Mouse (Mus musculus) MEL (cell line): ENCODE results near the gene Ndufs1. TPM values are rescaled to one million over a fixed set of nuclear protein-coding genes. Genes with fewer than 3 reads are reported as not detected.

Source experiments
- DNase-seq: peaks from one replicate; pipeline ENCODE4 v3.0.0; 2011; ENCODE audit warnings: low read depth, low spot score
- H3K27ac ChIP-seq: 2 replicates; pipeline ENCODE4 v1.5.1; 2012; ENCODE audit warnings: low read depth, mild to moderate bottlenecking, control low read depth, low read length, moderate library complexity; ENCODE audit not compliant: control insufficient read depth
- H3K27me3 ChIP-seq, 2 experiments: fragments of 150-350 bp in 1 of 2; sonication (generic) in 1 of 2; 2 replicates each; pipeline ENCODE4 v1.6.1; 2012; ENCODE audit warnings: low read length in 2 of 2, mild to moderate bottlenecking in 2 of 2, improper control_type of control experiment in 1 of 2, moderate library complexity in 1 of 2; ENCODE audit not compliant: insufficient read depth in 2 of 2, control insufficient read depth in 1 of 2
- H3K36me3 ChIP-seq, 2 experiments: 2 replicates each; pipeline ENCODE4 v1.6.1; 2012 to 2014; ENCODE audit warnings: low read length in 2 of 2, improper control_type of control experiment in 1 of 2, inconsistent platforms in 1 of 2, mild to moderate bottlenecking in 1 of 2; ENCODE audit not compliant: insufficient read depth in 2 of 2, control insufficient read depth in 1 of 2
- H3K4me1 ChIP-seq, 2 experiments: fragments of 150-350 bp in 1 of 2; sonication (generic) in 1 of 2; 2 replicates each; pipeline ENCODE4 v1.6.1; 2012; ENCODE audit warnings: low read length in 2 of 2, improper control_type of control experiment in 1 of 2, mild to moderate bottlenecking in 1 of 2; ENCODE audit not compliant: insufficient read depth in 2 of 2, control insufficient read depth in 1 of 2
- H3K4me3 ChIP-seq, 2 experiments: fragments of 150-350 bp in 1 of 2; sonication (generic) in 1 of 2; 2 replicates each; pipeline ENCODE4 v1.5.1; 2012; ENCODE audit warnings: low read depth in 2 of 2, low read length in 2 of 2, mild to moderate bottlenecking in 2 of 2, moderate library complexity in 2 of 2, control low read depth in 1 of 2, improper control_type of control experiment in 1 of 2; ENCODE audit not compliant: control insufficient read depth in 1 of 2, insufficient read depth in 1 of 2
- H3K79me2 ChIP-seq: 2 replicates; pipeline ENCODE4 v1.6.1; 2012; ENCODE audit warnings: mild to moderate bottlenecking, low read length, moderate library complexity; ENCODE audit not compliant: control insufficient read depth, poor library complexity, insufficient read depth
- H3K9ac ChIP-seq: 2 replicates; pipeline ENCODE4 v1.6.1; 2012; ENCODE audit warnings: low read depth, mild to moderate bottlenecking, control low read depth, low read length, moderate library complexity; ENCODE audit not compliant: control insufficient read depth, poor library complexity, severe bottlenecking
- H3K9me3 ChIP-seq: fragments of 150-350 bp; sonication (generic); replicated peaks from 2 replicates; pipeline ENCODE4 v1.6.1; 2012; ENCODE audit warnings: mild to moderate bottlenecking, low read length, improper control_type of control experiment, moderate library complexity; ENCODE audit not compliant: insufficient read depth
- CTCF ChIP-seq, 3 experiments: IDR thresholded peaks in 2 of 3; conservative IDR thresholded peaks in 1 of 3; 2 replicates each; pipeline ENCODE4 v1.5.1; 2011 to 2012; ENCODE audit warnings: low read length in 3 of 3, low read depth in 2 of 3, mild to moderate bottlenecking in 2 of 3, improper control_type of control experiment in 1 of 3, inconsistent platforms in 1 of 3, mixed read lengths in 1 of 3, moderate library complexity in 1 of 3; ENCODE audit not compliant: control insufficient read depth in 1 of 3, insufficient read depth in 1 of 3, poor library complexity in 1 of 3, severe bottlenecking in 1 of 3
- E2F4 ChIP-seq: IDR thresholded peaks from 2 replicates; pipeline ENCODE4 v1.6.1; 2011; ENCODE audit warnings: low read depth, low read length, improper control_type of control experiment, borderline replicate concordance
- ETS1 ChIP-seq: IDR thresholded peaks from 2 replicates; pipeline ENCODE4 v1.6.1; 2012; ENCODE audit warnings: low read depth, mild to moderate bottlenecking, inconsistent platforms, low read length, improper control_type of control experiment, moderate library complexity
- KAT2A ChIP-seq: conservative IDR thresholded peaks from 2 replicates; pipeline ENCODE4 v1.6.1; 2012; ENCODE audit warnings: low read depth, low read length, improper control_type of control experiment, inconsistent platforms
- MXI1 ChIP-seq: IDR thresholded peaks from 2 replicates; pipeline ENCODE4 v1.6.1; 2011; ENCODE audit warnings: mild to moderate bottlenecking, low read depth, low read length, improper control_type of control experiment
- MYB ChIP-seq: IDR thresholded peaks from 2 replicates; pipeline ENCODE4 v1.6.1; 2011; ENCODE audit warnings: mild to moderate bottlenecking, low read depth, low read length, improper control_type of control experiment
- MYC ChIP-seq: IDR thresholded peaks from 2 replicates; pipeline ENCODE4 v1.6.1; 2011; ENCODE audit warnings: low read depth, mild to moderate bottlenecking, low read length, improper control_type of control experiment, moderate library complexity
- NRF1 ChIP-seq: IDR thresholded peaks from 2 replicates; pipeline ENCODE4 v1.6.1; 2014; ENCODE audit warnings: low read depth, mild to moderate bottlenecking, inconsistent platforms, low read length, improper control_type of control experiment, moderate library complexity; ENCODE audit not compliant: poor library complexity, insufficient read depth, severe bottlenecking
- POLR2A ChIP-seq, 2 experiments: IDR thresholded peaks; 2 replicates each; pipeline ENCODE4 v1.6.1; 2011 to 2012; ENCODE audit warnings: low read length in 2 of 2, mild to moderate bottlenecking in 2 of 2, control low read depth in 1 of 2, improper control_type of control experiment in 1 of 2, low read depth in 1 of 2, moderate library complexity in 1 of 2; ENCODE audit not compliant: control insufficient read depth in 1 of 2, insufficient read depth in 1 of 2, poor library complexity in 1 of 2
- RAD21 ChIP-seq: IDR thresholded peaks from 2 replicates; pipeline ENCODE4 v1.6.1; 2011; ENCODE audit warnings: mild to moderate bottlenecking, low read depth, low read length, improper control_type of control experiment
- TAL1 ChIP-seq: IDR thresholded peaks from 2 replicates; pipeline ENCODE4 v1.6.1; 2012; ENCODE audit warnings: mild to moderate bottlenecking, inconsistent platforms, low read length, moderate library complexity, mixed read lengths
- TBP ChIP-seq: IDR thresholded peaks from 2 replicates; pipeline ENCODE4 v1.8.0; 2011; ENCODE audit warnings: low read depth, low read length, improper control_type of control experiment
- TCF12 ChIP-seq: IDR thresholded peaks from 2 replicates; pipeline ENCODE4 v1.6.1; 2014; ENCODE audit warnings: low read depth, mild to moderate bottlenecking, inconsistent platforms, low read length, improper control_type of control experiment, moderate library complexity
- UBTF ChIP-seq: IDR thresholded peaks from 2 replicates; pipeline ENCODE4 v1.6.1; 2012; ENCODE audit warnings: low read depth, mild to moderate bottlenecking, inconsistent platforms, low read length, improper control_type of control experiment, moderate library complexity, borderline replicate concordance; ENCODE audit not compliant: insufficient read depth
- ZKSCAN1 ChIP-seq: IDR thresholded peaks from 2 replicates; pipeline ENCODE4 v1.6.1; 2012; ENCODE audit warnings: low read depth, mild to moderate bottlenecking, inconsistent platforms, low read length, improper control_type of control experiment, moderate library complexity
- polyA plus RNA-seq, 2 experiments: library from polyadenylated mRNA; stranded (reverse) in 1 of 2; unstranded in 1 of 2; fragments of >175 nt in 1 of 2; fragments of >200 nt in 1 of 2; gene quantifications; 2 replicates each; pipeline versions ENCODE4 v1.2.1 to v1.2.4; 2012; ENCODE audit warnings: low replicate concordance in 2 of 2, low read depth in 1 of 2; ENCODE audit not compliant: insufficient read length in 2 of 2, insufficient read depth in 1 of 2, missing spikeins in 1 of 2
- total RNA-seq: library from RNA; depleted of rRNA; stranded (reverse); fragments of 300-350 nt; gene quantifications from 2 replicates; pipeline ENCODE4 v1.2.3, GENCODE M21; 2012

Gene Ndufs1
- total and polyA plus RNA-seq, 3 experiments: 124 to 163 (median 139) TPM

DNA sequence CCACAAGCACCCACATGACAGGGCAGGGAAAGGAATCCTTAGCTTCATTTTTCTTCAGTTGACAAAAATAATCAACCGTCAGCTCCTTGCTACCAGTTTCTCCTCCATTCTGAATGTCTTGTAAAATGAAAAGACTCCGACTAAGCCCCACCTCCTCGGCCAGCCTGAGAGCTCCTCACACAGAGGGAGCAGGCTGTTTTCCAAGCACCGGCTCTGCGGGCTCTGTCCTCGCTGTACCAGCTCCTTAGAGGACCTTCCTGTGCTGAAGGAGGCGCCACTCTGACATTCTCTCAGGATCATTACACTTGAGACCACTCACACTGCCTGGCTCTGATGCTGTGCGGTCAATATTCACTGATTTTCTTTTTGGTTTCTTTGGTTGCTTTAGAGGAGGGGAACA lies 76.4 kb downstream of the Ndufs1 start:
- TF ChIP-seq ETS1 (no peak), KAT2A (no peak), TCF12 (no peak), ZKSCAN1 (no peak), POLR2A (IDR thresholded peaks at IDR 0.05; ENCODE audit: control insufficient read depth in 1 of 2, insufficient read depth in 1 of 2, low read depth in 1 of 2, low read length in 2 of 2, poor library complexity in 1 of 2) (no peak), E2F4 (no peak)
- no peaks in the 10 kb centered on the region for H3K79me2 ChIP-seq
- no peak overlapping the region for H3K4me3 ChIP-seq
- H3K9me3 ChIP-seq: no peaks in the 10 kb centered on the region
- no peak overlapping the region for H3K9ac ChIP-seq
- no peaks in the 10 kb centered on the region for H3K27me3 ChIP-seq
- no peak overlapping the region for H3K27ac ChIP-seq
- peaks cover 0 to 7% of the 10 kb centered on the region in 2 experiments; a peak in 2 of 4 replicates for H3K36me3 ChIP-seq
- no peaks in the 10 kb centered on the region for H3K4me1 ChIP-seq
- DNase-seq: no peak

GRCm38 (mm10) chr1:63098831-63099230 lies 77.8 kb downstream of the Ndufs1 start:
- Histone ChIP-seq H3K4me3 (no peak overlapping the region), H3K36me3 (peaks cover 0 to 4% of the 10 kb centered on the region in 2 experiments; a peak in 2 of 4 replicates), H3K79me2 (no peaks in the 10 kb centered on the region), H3K27ac (no peak overlapping the region), H3K9me3 (no peaks in the 10 kb centered on the region), H3K9ac (no peak overlapping the region), H3K27me3 (no peaks in the 10 kb centered on the region), H3K4me1 (no peaks in the 10 kb centered on the region)
- DNase-seq: no peak
- no peak for TF ChIP-seq TAL1
- no peak for TF ChIP-seq NRF1
- no peak for TF ChIP-seq TBP
- TF ChIP-seq E2F4: no peak
- no peak for TF ChIP-seq ZKSCAN1
- TF ChIP-seq MYC: no peak
- no peak for TF ChIP-seq UBTF
- TF ChIP-seq RAD21: no peak
- no peak for TF ChIP-seq MXI1
- no peak for TF ChIP-seq CTCF (IDR thresholded peaks at IDR 0.05 in 2 of 3, conservative IDR thresholded peaks at IDR 0.05 in 1 of 3; ENCODE audit: control insufficient read depth in 1 of 3, insufficient read depth in 1 of 3, low read depth in 2 of 3, low read length in 3 of 3, poor library complexity in 1 of 3, severe bottlenecking in 1 of 3)
- TF ChIP-seq MYB: no peak
- no peak for TF ChIP-seq KAT2A
